Mouse (Mus musculus) MEL (cell line): ENCODE data around the gene Sars.

Experiments used
- CHD2 ChIP-seq: IDR thresholded peaks from 2 replicates; pipeline ENCODE4 v1.6.1; 2011; ENCODE audit warnings: low read length, improper control_type of control experiment
- CTCF ChIP-seq, 3 experiments: IDR thresholded peaks in 2 of 3; conservative IDR thresholded peaks in 1 of 3; 2 replicates each; pipeline ENCODE4 v1.5.1; 2011 to 2012; ENCODE audit warnings: low read length in 3 of 3, low read depth in 2 of 3, mild to moderate bottlenecking in 2 of 3, improper control_type of control experiment in 1 of 3, inconsistent platforms in 1 of 3, mixed read lengths in 1 of 3, moderate library complexity in 1 of 3; ENCODE audit not compliant: control insufficient read depth in 1 of 3, insufficient read depth in 1 of 3, poor library complexity in 1 of 3, severe bottlenecking in 1 of 3
- ELF1 ChIP-seq: IDR thresholded peaks from 2 replicates; pipeline ENCODE4 v1.6.1; 2014; ENCODE audit warnings: low read depth, mild to moderate bottlenecking, inconsistent platforms, low read length, improper control_type of control experiment, moderate library complexity
- EP300 ChIP-seq, 2 experiments: IDR thresholded peaks; 2 replicates each; pipeline ENCODE4 v1.6.1; 2011; ENCODE audit warnings: improper control_type of control experiment in 2 of 2, low read length in 2 of 2, low read depth in 1 of 2, mild to moderate bottlenecking in 1 of 2
- KAT2A ChIP-seq: conservative IDR thresholded peaks from 2 replicates; pipeline ENCODE4 v1.6.1; 2012; ENCODE audit warnings: low read depth, low read length, improper control_type of control experiment, inconsistent platforms
- MAFK ChIP-seq: IDR thresholded peaks from 2 replicates; pipeline ENCODE4 v1.6.1; 2011; ENCODE audit warnings: low read depth, mild to moderate bottlenecking, low read length, improper control_type of control experiment, borderline replicate concordance
- MAX ChIP-seq: IDR thresholded peaks from 2 replicates; pipeline ENCODE4 v1.6.1; 2011; ENCODE audit warnings: low read length, improper control_type of control experiment
- MEF2A ChIP-seq: IDR thresholded peaks from 2 replicates; pipeline ENCODE4 v1.6.1; 2014; ENCODE audit warnings: low read depth, mild to moderate bottlenecking, inconsistent platforms, low read length, improper control_type of control experiment; ENCODE audit not compliant: poor library complexity, insufficient replicate concordance, severe bottlenecking; ENCODE audit errors: extremely low read depth
- MYC ChIP-seq: IDR thresholded peaks from 2 replicates; pipeline ENCODE4 v1.6.1; 2011; ENCODE audit warnings: low read depth, mild to moderate bottlenecking, low read length, improper control_type of control experiment, moderate library complexity
- POLR2A ChIP-seq, 2 experiments: IDR thresholded peaks; 2 replicates each; pipeline ENCODE4 v1.6.1; 2011 to 2012; ENCODE audit warnings: low read length in 2 of 2, mild to moderate bottlenecking in 2 of 2, control low read depth in 1 of 2, improper control_type of control experiment in 1 of 2, low read depth in 1 of 2, moderate library complexity in 1 of 2; ENCODE audit not compliant: control insufficient read depth in 1 of 2, insufficient read depth in 1 of 2, poor library complexity in 1 of 2
- POLR2AphosphoS5 ChIP-seq: IDR thresholded peaks from 2 replicates; pipeline ENCODE4 v1.6.1; 2012; ENCODE audit warnings: low read depth, borderline replicate concordance, mild to moderate bottlenecking, inconsistent platforms, low read length, moderate library complexity, mixed read lengths
- SIN3A ChIP-seq: IDR thresholded peaks from 2 replicates; pipeline ENCODE4 v1.6.1; 2012; ENCODE audit warnings: low read length, improper control_type of control experiment, inconsistent platforms
- SMC3 ChIP-seq: IDR thresholded peaks from 2 replicates; pipeline ENCODE4 v1.6.1; 2011; ENCODE audit warnings: low read depth, low read length, improper control_type of control experiment
- TCF12 ChIP-seq: IDR thresholded peaks from 2 replicates; pipeline ENCODE4 v1.6.1; 2014; ENCODE audit warnings: low read depth, mild to moderate bottlenecking, inconsistent platforms, low read length, improper control_type of control experiment, moderate library complexity

DNA sequence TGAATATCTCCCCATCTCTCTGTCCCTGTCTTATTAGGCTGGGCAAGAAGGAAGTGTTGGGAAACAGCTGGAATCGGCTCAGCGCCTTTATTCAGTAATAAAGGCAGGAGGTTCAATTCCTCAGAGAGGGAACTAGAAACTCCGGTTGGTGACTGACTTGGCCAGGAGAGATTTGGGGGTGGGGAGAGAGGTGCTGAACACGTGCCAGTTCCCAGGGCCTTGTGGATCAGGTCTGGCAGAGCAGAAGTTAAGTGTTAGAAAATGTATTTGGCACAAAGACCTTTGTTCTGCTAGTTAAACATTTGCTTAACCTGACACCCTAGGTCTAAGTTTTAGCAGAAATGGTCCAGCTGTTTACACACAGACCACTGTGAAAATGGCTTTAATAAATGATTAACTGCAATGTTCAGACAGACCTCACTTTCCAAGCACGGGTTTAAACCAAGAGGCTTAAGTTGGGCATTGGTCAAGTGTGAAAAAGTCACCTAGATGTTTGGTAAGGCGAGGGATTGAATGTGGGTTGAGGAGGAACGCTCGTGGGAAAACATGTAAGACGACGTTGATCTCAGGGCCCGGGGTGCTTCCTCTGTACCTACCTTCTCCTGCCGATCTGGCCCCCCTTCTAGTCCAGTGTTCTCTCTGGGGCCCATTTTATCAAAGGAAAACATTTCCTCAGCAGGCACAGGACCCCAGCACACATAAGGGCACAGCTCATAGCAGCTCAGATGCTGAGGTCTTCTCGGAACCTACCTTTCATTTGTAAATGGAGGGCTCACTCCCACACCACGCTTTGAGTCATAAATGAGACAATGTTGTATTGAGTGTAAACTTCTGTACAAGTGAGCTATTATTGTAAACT is 32.0 kb upstream of the Sars start:
- TF ChIP-seq KAT2A = no peak
- TF ChIP-seq POLR2A (IDR thresholded peaks at IDR 0.05; ENCODE audit: control insufficient read depth in 1 of 2, insufficient read depth in 1 of 2, low read depth in 1 of 2, low read length in 2 of 2, poor library complexity in 1 of 2) = no peak
- no peak for TF ChIP-seq MAX
- TF ChIP-seq MAFK = no peak
- no peak for TF ChIP-seq POLR2AphosphoS5
- TF ChIP-seq MEF2A = no peak
- TF ChIP-seq SMC3 = no peak
- TF ChIP-seq TCF12 = no peak
- no peak for TF ChIP-seq MYC
- TF ChIP-seq EP300 (IDR thresholded peaks at IDR 0.05; ENCODE audit: low read depth in 1 of 2, low read length in 2 of 2) = no peak
- TF ChIP-seq CHD2 = no peak
- TF ChIP-seq SIN3A = no peak
- no peak for TF ChIP-seq CTCF (IDR thresholded peaks at IDR 0.05 in 2 of 3, conservative IDR thresholded peaks at IDR 0.05 in 1 of 3; ENCODE audit: control insufficient read depth in 1 of 3, insufficient read depth in 1 of 3, low read depth in 2 of 3, low read length in 3 of 3, poor library complexity in 1 of 3, severe bottlenecking in 1 of 3)
- TF ChIP-seq ELF1 = no peak
